Mouse (Mus musculus) heart, embryonic 12.5 days (tissue): ENCODE results near the gene Slco1a1. TPM values are rescaled to one million over a fixed set of nuclear protein-coding genes. Genes with fewer than 3 reads are reported as not detected.
"Not testable (repeated sequence)": the region's sequence is repeated elsewhere in the genome, so short reads cannot be mapped to it uniquely, and the experiment has no call there.

Experiments used
- ATAC-seq: fragments of 200-750 bp; cut with Nextera tagmentation; 2 replicates; pipeline ENCODE4 v1.8.0; 2017; ENCODE audit warnings: moderate TSS enrichment, moderate library complexity; ENCODE audit not compliant: insufficient number of reproducible peaks, low FRiP score
- H3K27ac ChIP-seq: fragments of 300-500 bp; sonication (generic); 2 replicates; pipeline ENCODE4 v1.5.1; 2016; ENCODE audit warnings: mild to moderate bottlenecking, moderate library complexity; ENCODE audit not compliant: poor library complexity, severe bottlenecking
- H3K27me3 ChIP-seq: fragments of 300-500 bp; sonication (generic); replicated peaks from 2 replicates; pipeline ENCODE4 v1.6.1; 2016; ENCODE audit warnings: mild to moderate bottlenecking, moderate library complexity
- H3K36me3 ChIP-seq: fragments of 300-500 bp; sonication (generic); 2 replicates; pipeline ENCODE4 v1.6.1; 2016; ENCODE audit warnings: mild to moderate bottlenecking, moderate library complexity
- H3K4me1 ChIP-seq: fragments of 300-500 bp; sonication (generic); replicated peaks from 2 replicates; pipeline ENCODE4 v1.6.1; 2016; ENCODE audit warnings: mild to moderate bottlenecking
- H3K4me2 ChIP-seq: fragments of 300-500 bp; sonication (generic); 2 replicates; pipeline ENCODE4 v1.6.1; 2016; ENCODE audit warnings: mild to moderate bottlenecking, moderate library complexity
- H3K4me3 ChIP-seq: fragments of 300-500 bp; sonication (generic); 2 replicates; pipeline ENCODE4 v1.5.1; 2016; ENCODE audit warnings: mild to moderate bottlenecking
- H3K9ac ChIP-seq: fragments of 300-500 bp; sonication (generic); 2 replicates; pipeline ENCODE4 v1.6.1; 2016; ENCODE audit warnings: mild to moderate bottlenecking, moderate library complexity
- H3K9me3 ChIP-seq: fragments of 300-500 bp; sonication (generic); replicated peaks from 2 replicates; pipeline ENCODE4 v1.6.1; 2016; ENCODE audit warnings: mild to moderate bottlenecking, moderate library complexity
- WGBS: fragments of 180-500 bp; shearing (Covaris S2); methylation state at CpG from one replicate; pipeline ENCODE4 v1.1.7; 2016; 5-methylcytosine and 5-hydroxymethylcytosine counted together
- polyA plus RNA-seq: library from polyadenylated mRNA; unstranded; fragments of >200 nt; fragmentation: Nextera tagmentation; extraction: Ambion mirVana; gene quantifications from 2 replicates; pipeline ENCODE4 v1.2.1, GENCODE M21; 2016

Slco1a1 gene
- not detected in 2 replicates for polyA plus RNA-seq

DNA sequence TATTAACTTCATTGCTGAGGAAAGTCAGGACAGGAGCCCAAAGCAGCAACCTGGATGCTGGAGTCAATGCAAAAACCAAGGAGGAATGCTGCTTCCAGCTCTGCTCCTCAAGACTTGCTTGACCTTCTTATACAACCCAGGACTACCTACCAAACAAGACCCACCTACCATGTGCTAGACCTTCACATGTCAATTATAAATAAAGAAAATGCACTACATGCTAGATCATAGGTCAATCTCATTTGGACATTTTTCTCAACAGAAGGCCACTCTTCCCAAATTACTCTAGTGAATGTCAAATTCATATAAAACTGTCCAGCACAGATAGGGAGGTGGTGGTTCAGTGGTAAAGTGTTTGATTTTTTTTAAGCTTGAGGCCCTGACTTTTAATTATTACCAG lies at the start of gene Slco1a1:
TSS of gene Slco1a1 (minus strand) at position 101 of the 400 bp plus-strand sequence.
- no peaks in the 10 kb centered on the region for H3K27me3 ChIP-seq
- no peak within 1 kb of the TSS for H3K4me2 ChIP-seq
- H3K9ac ChIP-seq: no peak within 1 kb of the TSS
- H3K4me1 ChIP-seq: no peaks in the 10 kb centered on the region
- H3K4me3 ChIP-seq: no peak within 1 kb of the TSS
- H3K36me3 ChIP-seq: no peaks in the 10 kb centered on the region
- no peak for ATAC-seq
- no peak within 1 kb of the TSS for H3K27ac ChIP-seq
- H3K9me3 ChIP-seq: no peaks in the 10 kb centered on the region

- Histone ChIP-seq H3K4me2 (no peak overlapping the region), H3K27me3 (no peaks in the 10 kb centered on the region), H3K4me3 (no peak overlapping the region), H3K4me1 (no peaks in the 10 kb centered on the region), H3K9me3 (no peaks in the 10 kb centered on the region), H3K9ac (no peak overlapping the region), H3K27ac (no peak overlapping the region), H3K36me3 (no peaks in the 10 kb centered on the region)
- 98% methylated on average over 6 of the region's 6 CpGs for WGBS
- no peak for ATAC-seq
Observed at GRCm38 (mm10) chr6:141986772-141987171, 40.0 kb upstream of the Slco1a1 start.

- no peak overlapping the region for H3K27ac ChIP-seq
- H3K36me3 ChIP-seq: no peaks in the 10 kb centered on the region
- H3K27me3 ChIP-seq: no peaks in the 10 kb centered on the region
- WGBS: 71% methylated on average over 3 of the region's 3 CpGs
- no peak for ATAC-seq
- H3K4me3 ChIP-seq: no peak overlapping the region
- no peak overlapping the region for H3K4me2 ChIP-seq
- H3K9ac ChIP-seq: no peak overlapping the region
- no peaks in the 10 kb centered on the region for H3K4me1 ChIP-seq
- H3K9me3 ChIP-seq: no peaks in the 10 kb centered on the region
Observed at GRCm38 (mm10) chr6:141984644-141985043, 37.9 kb upstream of the Slco1a1 start.

DNA sequence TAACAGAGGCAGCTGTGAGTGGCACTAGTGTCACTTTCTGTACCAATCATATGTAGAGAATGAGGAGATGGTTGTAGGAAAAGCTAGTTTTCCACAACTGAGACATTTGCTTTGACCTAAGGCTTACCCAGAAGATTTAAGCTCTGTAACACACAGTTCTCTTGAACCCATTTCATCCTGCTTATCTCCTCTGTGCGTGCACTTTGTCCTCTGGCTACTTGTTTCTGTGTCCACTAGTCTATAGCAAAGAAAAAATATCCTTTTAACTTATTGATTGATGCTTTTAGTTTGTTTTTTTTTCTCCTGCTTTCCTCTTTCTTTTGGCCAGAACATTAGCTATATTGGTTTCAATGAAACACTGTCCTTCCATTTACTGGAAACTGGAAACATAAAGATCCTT lies 15.7 kb upstream of the Slco1a1 start:
- no peak for ATAC-seq
- H3K27ac ChIP-seq: no peak overlapping the region
- H3K4me3 ChIP-seq: no peak overlapping the region
- H3K9me3 ChIP-seq: no peaks in the 10 kb centered on the region
- 65% methylated on average over 1 of the region's 1 CpGs for WGBS
- no peak overlapping the region for H3K9ac ChIP-seq
- no peaks in the 10 kb centered on the region for H3K27me3 ChIP-seq
- no peaks in the 10 kb centered on the region for H3K36me3 ChIP-seq
- H3K4me2 ChIP-seq: no peak overlapping the region
- H3K4me1 ChIP-seq: no peaks in the 10 kb centered on the region

DNA sequence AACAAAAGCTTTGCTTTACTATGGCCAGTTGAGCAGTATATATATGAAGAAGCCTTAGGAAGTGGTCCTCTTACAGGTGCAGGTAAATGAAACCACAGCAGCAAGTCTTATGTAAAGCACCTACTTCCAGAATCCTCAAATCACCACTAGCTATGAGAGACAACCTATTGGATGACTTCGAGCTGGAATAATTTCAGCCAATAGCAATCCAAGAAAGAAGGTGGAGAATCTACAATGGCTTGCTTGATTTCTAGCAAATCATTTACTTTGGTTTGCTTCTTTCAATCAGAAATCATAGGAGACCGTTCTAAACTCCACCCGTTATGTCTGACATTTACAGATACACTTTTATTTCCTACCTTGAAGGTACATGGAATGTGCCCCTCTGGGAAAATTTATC lies 15.1 kb upstream of the Slco1a1 start:
- H3K27me3 ChIP-seq: no peaks in the 10 kb centered on the region
- no peak overlapping the region for H3K9ac ChIP-seq
- WGBS: 77% methylated on average over 3 of the region's 3 CpGs
- no peaks in the 10 kb centered on the region for H3K36me3 ChIP-seq
- peaks cover under 1% of the 10 kb centered on the region; the same call in 1 of the 2 replicates for H3K9me3 ChIP-seq
- ATAC-seq: no peak
- no peak overlapping the region for H3K4me3 ChIP-seq
- H3K4me1 ChIP-seq: no peaks in the 10 kb centered on the region
- H3K27ac ChIP-seq: no peak overlapping the region
- H3K4me2 ChIP-seq: no peak overlapping the region

- 76% methylated on average over 5 of the region's 5 CpGs for WGBS
- no peak for ATAC-seq
- Histone ChIP-seq H3K36me3 (no peaks in the 10 kb centered on the region), H3K9ac (no peak overlapping the region), H3K4me1 (no peaks in the 10 kb centered on the region), H3K4me2 (no peak overlapping the region), H3K4me3 (no peak overlapping the region), H3K9me3 (peaks cover 6% of the 10 kb centered on the region; the same call in 1 of the 2 replicates), H3K27ac (no peak overlapping the region), H3K27me3 (no peaks in the 10 kb centered on the region)
Observed at GRCm38 (mm10) chr6:141960482-141960881, 13.7 kb upstream of the Slco1a1 start.

DNA sequence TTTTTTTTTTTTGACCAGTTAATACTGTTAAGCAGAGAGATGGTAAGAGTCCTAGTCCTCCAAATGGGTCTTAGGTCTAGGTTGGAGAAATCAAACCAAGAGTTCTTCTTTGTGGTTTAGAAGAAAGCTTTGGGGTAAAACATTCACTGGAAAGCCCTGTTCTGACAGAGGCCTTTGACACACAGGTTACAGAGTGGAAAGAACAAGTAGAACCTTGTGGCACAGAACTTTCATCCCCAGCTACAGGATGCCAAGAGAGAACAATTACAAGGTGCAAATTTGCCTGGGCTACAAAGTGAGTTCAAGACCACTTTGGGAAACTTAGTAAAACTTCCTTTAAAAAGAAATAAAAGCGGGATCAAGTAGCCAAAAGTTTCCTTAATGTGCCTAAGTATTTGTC lies 6.3 kb downstream of the Slco1a1 start:
- no peak overlapping the region for H3K4me2 ChIP-seq
- no peaks in the 10 kb centered on the region for H3K36me3 ChIP-seq
- H3K27ac ChIP-seq: no peak overlapping the region
- H3K9ac ChIP-seq: no peak overlapping the region
- ATAC-seq: no peak
- H3K9me3 ChIP-seq: no peaks in the 10 kb centered on the region
- no peaks in the 10 kb centered on the region for H3K27me3 ChIP-seq
- H3K4me3 ChIP-seq: no peak overlapping the region
- WGBS: 71% methylated on average over 1 of the region's 1 CpGs
- H3K4me1 ChIP-seq: no peaks in the 10 kb centered on the region

DNA sequence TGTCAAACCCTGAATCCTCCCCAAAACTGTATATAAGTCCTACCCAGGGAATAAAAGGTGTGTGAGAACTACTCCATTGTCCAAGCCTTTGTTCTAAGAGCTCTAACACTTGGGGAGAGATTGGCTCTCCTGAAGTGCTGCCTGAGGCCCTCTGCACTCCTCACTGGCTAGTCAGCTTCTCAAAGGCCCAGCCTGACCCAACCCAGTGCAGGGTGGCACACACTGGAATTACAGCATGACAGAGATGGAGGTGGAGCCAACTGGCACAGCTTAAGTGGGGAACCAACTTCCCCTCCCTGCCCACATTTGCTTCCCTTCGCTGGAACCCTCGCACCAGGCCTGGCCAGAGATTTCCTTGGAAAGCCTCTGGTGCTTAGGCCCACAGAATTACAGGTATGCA lies 48.6 kb downstream of the Slco1a1 start:
- Histone ChIP-seq H3K27me3 (no peaks in the 10 kb centered on the region), H3K9ac (no peak overlapping the region), H3K4me2 (no peak overlapping the region), H3K27ac (no peak overlapping the region), H3K4me3 (no peak overlapping the region), H3K4me1 (no peaks in the 10 kb centered on the region), H3K9me3 (0 out of 2 replicates have a peak, but pooled peaks cover 8% of the 10 kb centered on the region), H3K36me3 (no peaks in the 10 kb centered on the region)
- no peak for ATAC-seq
- WGBS: 75% methylated on average over 2 of the region's 2 CpGs

- 56% methylated on average over 2 of the region's 2 CpGs for WGBS
- Histone ChIP-seq H3K4me1 (no peaks in the 10 kb centered on the region), H3K9me3 (0 out of 2 replicates have a peak, but pooled peaks cover 5% of the 10 kb centered on the region), H3K27ac (no peak overlapping the region), H3K9ac (no peak overlapping the region), H3K4me2 (no peak overlapping the region), H3K4me3 (no peak overlapping the region), H3K36me3 (no peaks in the 10 kb centered on the region), H3K27me3 (no peaks in the 10 kb centered on the region)
- no peak for ATAC-seq
Observed at GRCm38 (mm10) chr6:141889723-141890122, 57.0 kb downstream of the Slco1a1 start.

DNA sequence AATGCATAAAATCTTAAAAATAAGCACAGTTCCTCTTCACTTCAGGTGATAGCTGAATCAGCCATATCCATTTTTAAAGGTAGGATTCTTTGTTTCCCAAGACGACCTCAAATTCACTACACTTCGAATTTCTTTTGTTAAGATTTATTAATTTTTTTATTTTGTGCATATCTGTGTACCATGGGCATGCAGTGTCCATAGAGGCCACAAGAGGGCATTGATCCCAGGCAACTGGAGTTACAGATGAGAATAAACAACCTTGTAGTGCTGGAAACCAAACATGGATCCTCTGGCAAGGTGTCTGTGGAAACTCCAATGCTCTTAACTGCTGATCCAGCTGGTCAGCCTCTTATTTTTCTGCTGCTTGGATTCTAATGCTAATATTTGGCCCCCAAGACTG lies 58.5 kb downstream of the Slco1a1 start:
- Histone ChIP-seq H3K27me3 (no peaks in the 10 kb centered on the region), H3K9me3 (0 out of 2 replicates have a peak, but pooled peaks cover 5% of the 10 kb centered on the region), H3K4me1 (no peaks in the 10 kb centered on the region), H3K9ac (no peak overlapping the region), H3K36me3 (no peaks in the 10 kb centered on the region), H3K27ac (no peak overlapping the region), H3K4me2 (no peak overlapping the region), H3K4me3 (no peak overlapping the region)
- ATAC-seq: no peak
- 53% methylated on average over 2 of the region's 2 CpGs for WGBS

DNA sequence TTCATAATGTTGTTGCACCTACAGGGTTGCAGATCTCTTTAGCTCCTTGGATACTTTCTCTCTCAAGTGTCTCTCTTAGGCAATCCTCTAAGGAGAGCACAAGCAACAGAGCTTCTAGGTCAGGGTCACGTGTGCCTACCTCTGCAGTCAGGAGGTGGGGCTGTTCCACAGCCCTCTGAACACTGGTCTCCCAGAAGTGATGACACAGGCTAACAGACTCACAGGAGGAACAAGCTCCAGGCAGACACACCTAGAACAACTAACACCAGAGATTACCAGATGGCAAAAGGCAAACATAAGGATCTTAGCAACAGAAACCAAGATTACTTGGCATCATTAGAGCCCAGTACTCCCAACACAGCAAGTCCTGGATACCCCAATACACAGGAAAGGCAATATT lies 64.2 kb downstream of the Slco1a1 start:
- Histone ChIP-seq H3K27ac (no peak overlapping the region), H3K36me3 (no peaks in the 10 kb centered on the region), H3K4me1 (no peaks in the 10 kb centered on the region), H3K4me2 (no peak overlapping the region), H3K9ac (no peak overlapping the region), H3K27me3 (no peaks in the 10 kb centered on the region), H3K4me3 (no peak overlapping the region), H3K9me3 (no peaks in the 10 kb centered on the region)
- ATAC-seq: no peak
- 59% methylated on average over 1 of the region's 1 CpGs for WGBS

DNA sequence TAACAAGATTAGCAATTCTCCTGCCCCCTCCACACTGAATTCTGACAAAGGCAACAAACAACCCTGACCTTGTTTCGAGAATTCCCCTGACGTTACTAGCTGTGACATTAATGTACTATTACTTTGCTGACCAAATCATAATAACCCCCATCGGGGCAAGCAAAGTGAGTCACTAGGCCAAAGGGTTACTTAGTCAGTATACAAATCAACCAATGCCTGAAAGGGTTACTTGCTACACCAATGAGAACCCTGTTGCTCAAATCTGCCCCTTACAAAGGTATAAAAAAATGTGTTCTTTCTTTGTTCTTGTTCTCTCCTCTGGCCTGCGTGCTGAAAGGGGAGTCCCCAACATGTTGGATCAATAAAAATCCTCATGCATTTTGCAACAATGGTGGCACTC lies 71.0 kb downstream of the Slco1a1 start:
- not testable (repeated sequence) for H3K27me3 ChIP-seq, H3K4me1 ChIP-seq, H3K4me2 ChIP-seq, H3K36me3 ChIP-seq, H3K9ac ChIP-seq, ATAC-seq, H3K27ac ChIP-seq, H3K4me3 ChIP-seq, H3K9me3 ChIP-seq
- 80% methylated on average over 4 of the region's 4 CpGs for WGBS
